Mouse (Mus musculus) ES-Bruce4 (cell line): ENCODE results near the gene Ip6k2. TPM values are rescaled to one million over a fixed set of nuclear protein-coding genes. Genes with fewer than 3 reads are reported as not detected.

Experiments
- H3K27ac ChIP-seq: 2 replicates; pipeline ENCODE4 v1.5.1; 2012; ENCODE audit warnings: low read length, inconsistent platforms; ENCODE audit not compliant: insufficient read depth
- H3K27me3 ChIP-seq: 2 replicates; pipeline ENCODE4 v1.6.1; 2012; ENCODE audit warnings: mild to moderate bottlenecking, low read length, inconsistent platforms; ENCODE audit not compliant: control insufficient read depth, poor library complexity, insufficient read depth, severe bottlenecking
- H3K36me3 ChIP-seq: 2 replicates; pipeline ENCODE4 v1.6.1; 2012; ENCODE audit warnings: inconsistent platforms, mild to moderate bottlenecking, low read length, moderate library complexity; ENCODE audit not compliant: control insufficient read depth, poor library complexity, insufficient read depth, severe bottlenecking
- H3K4me1 ChIP-seq: one replicate; pipeline ENCODE4 v1.8.1; 2011; ENCODE audit warnings: low read length; ENCODE audit not compliant: control insufficient read depth, insufficient read depth
- H3K4me3 ChIP-seq: 2 replicates; pipeline ENCODE4 v1.5.1; 2011; ENCODE audit warnings: low read depth, mild to moderate bottlenecking, low read length
- H3K9ac ChIP-seq: 2 replicates; pipeline ENCODE4 v1.6.1; 2012; ENCODE audit warnings: low read depth, mild to moderate bottlenecking, inconsistent platforms; ENCODE audit not compliant: poor library complexity, severe bottlenecking
- H3K9me3 ChIP-seq: replicated peaks from 2 replicates; pipeline ENCODE4 v1.6.1; 2012; ENCODE audit warnings: mild to moderate bottlenecking, low read length, inconsistent platforms; ENCODE audit not compliant: control insufficient read depth, poor library complexity, insufficient read depth, severe bottlenecking
- CTCF ChIP-seq: IDR thresholded peaks from one replicate; pipeline ENCODE4 v1.8.1; 2011; ENCODE audit warnings: low read depth, low read length
- EP300 ChIP-seq: IDR thresholded peaks from 2 replicates; pipeline ENCODE4 v1.6.1; 2011; ENCODE audit warnings: low read depth, low read length; ENCODE audit not compliant: insufficient read depth
- POLR2A ChIP-seq: IDR thresholded peaks from one replicate; pipeline ENCODE4 v1.8.1; 2011; ENCODE audit warnings: low read length; ENCODE audit not compliant: insufficient read depth
- polyA plus RNA-seq: library from polyadenylated mRNA; stranded (reverse); fragments of >200 nt; gene quantifications from 2 replicates; pipeline ENCODE4 v1.2.4, GENCODE M21; 2011; ENCODE audit warnings: low read depth; ENCODE audit not compliant: missing spikeins, insufficient read depth, insufficient read length

Ip6k2 gene
- polyA plus RNA-seq, 1 experiment, result 37.4 TPM

- H3K9me3 ChIP-seq, result no peaks in the 10 kb centered on the region
- no peak within 1 kb of the TSS for H3K27ac ChIP-seq
- H3K9ac ChIP-seq, result peak within 1 kb of the TSS; percentile 55
- H3K4me3 ChIP-seq, result peak within 1 kb of the TSS; percentile 81
- no peaks in the 10 kb centered on the region for H3K27me3 ChIP-seq
- TF ChIP-seq EP300, result peak; percentile 62; the same call in 1 of the 2 replicates
- no peak for TF ChIP-seq CTCF
- TF ChIP-seq POLR2A, result no peak
- no peaks in the 10 kb centered on the region for H3K4me1 ChIP-seq
- H3K36me3 ChIP-seq, result no peaks in the 10 kb centered on the region
Observed at GRCm38 (mm10) chr9:108825820-108826699, 42.5 kb downstream of the Ip6k2 start, which contains the start of gene Celsr3. Gene Celsr3 (plus strand): TSS chr9:108826320.

GRCm38 (mm10) chr9:108826700-108827340 lies 43.2 kb downstream of the Ip6k2 start:
- Histone ChIP-seq H3K4me1 (peaks cover 2% of the 10 kb centered on the region), H3K27me3 (no peaks in the 10 kb centered on the region), H3K4me3 (peak overlapping the region; percentile 81), H3K9ac (no peak overlapping the region), H3K27ac (no peak overlapping the region), H3K9me3 (no peaks in the 10 kb centered on the region), H3K36me3 (no peaks in the 10 kb centered on the region)
- TF ChIP-seq CTCF (no peak), EP300 (no peak)

- H3K9ac ChIP-seq, result no peak overlapping the region
- peak overlapping the region; percentile 81 for H3K4me3 ChIP-seq
- no peaks in the 10 kb centered on the region for H3K36me3 ChIP-seq
- H3K4me1 ChIP-seq, result peaks cover 2% of the 10 kb centered on the region
- no peaks in the 10 kb centered on the region for H3K9me3 ChIP-seq
- H3K27ac ChIP-seq, result no peak overlapping the region
- no peaks in the 10 kb centered on the region for H3K27me3 ChIP-seq
- TF ChIP-seq EP300 (no peak), CTCF (no peak), POLR2A (no peak)
Observed at GRCm38 (mm10) chr9:108827454-108827853, 43.9 kb downstream of the Ip6k2 start.

- Histone ChIP-seq H3K4me1 (peaks cover 2% of the 10 kb centered on the region), H3K36me3 (no peaks in the 10 kb centered on the region), H3K4me3 (peak overlapping the region; percentile 81), H3K9ac (no peak overlapping the region), H3K9me3 (no peaks in the 10 kb centered on the region), H3K27me3 (no peaks in the 10 kb centered on the region), H3K27ac (no peak overlapping the region)
- TF ChIP-seq CTCF, result peak; percentile 14
- no peak for TF ChIP-seq POLR2A
Observed at GRCm38 (mm10) chr9:108827906-108828305, 44.3 kb downstream of the Ip6k2 start.

DNA sequence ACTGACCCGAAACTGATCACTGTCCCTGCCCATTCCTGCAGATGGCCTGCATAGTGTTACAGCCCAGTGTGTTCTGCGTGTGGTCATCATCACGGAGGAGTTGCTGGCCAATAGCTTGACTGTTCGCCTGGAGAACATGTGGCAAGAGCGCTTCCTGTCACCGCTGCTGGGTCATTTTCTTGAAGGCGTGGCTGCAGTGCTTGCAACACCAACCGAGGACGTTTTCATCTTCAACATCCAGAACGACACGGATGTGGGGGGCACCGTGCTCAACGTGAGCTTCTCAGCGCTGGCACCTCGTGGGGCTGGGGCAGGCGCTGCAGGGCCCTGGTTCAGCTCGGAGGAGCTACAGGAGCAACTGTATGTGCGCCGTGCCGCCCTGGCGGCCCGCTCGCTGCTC lies 48.0 kb downstream of the Ip6k2 start:
- peak overlapping the region; percentile 75 for H3K4me3 ChIP-seq
- H3K27me3 ChIP-seq, result no peaks in the 10 kb centered on the region
- peak overlapping the region; percentile 22; the same call in 1 of the 2 replicates for H3K9ac ChIP-seq
- no peaks in the 10 kb centered on the region for H3K9me3 ChIP-seq
- no peak for TF ChIP-seq EP300
- TF ChIP-seq POLR2A, result no peak
- TF ChIP-seq CTCF, result no peak
- no peaks in the 10 kb centered on the region for H3K36me3 ChIP-seq
- peaks cover 2% of the 10 kb centered on the region for H3K4me1 ChIP-seq
- no peak overlapping the region for H3K27ac ChIP-seq
